Mouse (Mus musculus): ENCODE data around the gene Pemt. TPM values are rescaled to one million over a fixed set of nuclear protein-coding genes. Genes with fewer than 3 reads are reported as not detected.

The Pemt gene
- polyA plus RNA-seq, 1 experiment = 5.8 TPM

DNA sequence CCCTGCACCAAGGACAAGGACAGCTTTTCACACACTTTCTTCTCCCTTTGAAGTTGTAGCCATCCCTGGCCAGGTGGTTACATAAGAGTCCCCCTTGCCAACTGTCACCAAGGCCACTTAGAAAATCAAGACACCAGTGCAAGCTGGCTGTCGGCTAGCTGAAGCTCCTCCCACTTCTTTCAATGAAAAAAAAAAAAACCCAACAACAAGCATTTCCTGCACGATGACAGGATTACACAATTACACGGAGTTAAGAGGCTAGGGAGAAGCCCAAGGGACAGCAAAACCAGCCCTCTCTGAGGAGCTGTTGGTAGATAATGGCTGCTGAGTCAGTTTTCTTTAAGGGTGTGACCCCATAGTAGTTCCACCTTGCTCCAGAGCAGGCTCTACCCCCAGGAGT, 104.9 kb downstream of the Pemt start:
- no peaks in the 10 kb centered on the region for H3K4me1 ChIP-seq (ENCODE audit: control insufficient read depth, insufficient read depth, low read length)
- no peak for TF ChIP-seq CTCF (IDR thresholded peaks at IDR 0.05; ENCODE audit: borderline replicate concordance, insufficient read depth, low read length)
- no peak overlapping the region for H3K27ac ChIP-seq (ENCODE audit: insufficient read depth, low read length)
- H3K4me3 ChIP-seq (ENCODE audit: insufficient read depth, low read length) = no peak overlapping the region

DNA sequence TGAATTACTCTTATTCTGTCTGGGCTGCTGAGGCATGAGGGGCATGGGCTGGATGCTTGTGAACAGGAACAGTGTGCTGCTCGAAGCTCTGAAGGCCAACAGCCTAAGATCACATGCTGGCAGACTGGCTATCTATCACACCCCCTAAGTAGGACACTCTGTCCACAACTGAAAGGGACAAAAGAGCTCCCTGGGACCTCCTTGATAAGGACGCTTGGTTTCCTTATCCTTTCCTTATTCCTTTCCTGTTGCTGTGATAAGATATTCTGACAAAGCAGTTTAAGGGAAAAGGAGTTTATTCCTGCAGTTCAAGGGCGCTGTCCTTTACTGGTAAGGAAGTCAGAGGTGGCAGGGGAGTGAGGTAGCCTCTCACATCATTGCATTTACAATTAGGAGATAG, 105.6 kb downstream of the Pemt start:
- TF ChIP-seq CTCF (IDR thresholded peaks at IDR 0.05; ENCODE audit: borderline replicate concordance, insufficient read depth, low read length) (no peak), POLR2A (IDR thresholded peaks at IDR 0.05; ENCODE audit: low read depth, low read length) (no peak)
- Histone ChIP-seq H3K4me3 (ENCODE audit: insufficient read depth, low read length) (no peak overlapping the region), H3K4me1 (ENCODE audit: control insufficient read depth, insufficient read depth, low read length) (no peaks in the 10 kb centered on the region), H3K27ac (ENCODE audit: insufficient read depth, low read length) (no peak overlapping the region)

DNA sequence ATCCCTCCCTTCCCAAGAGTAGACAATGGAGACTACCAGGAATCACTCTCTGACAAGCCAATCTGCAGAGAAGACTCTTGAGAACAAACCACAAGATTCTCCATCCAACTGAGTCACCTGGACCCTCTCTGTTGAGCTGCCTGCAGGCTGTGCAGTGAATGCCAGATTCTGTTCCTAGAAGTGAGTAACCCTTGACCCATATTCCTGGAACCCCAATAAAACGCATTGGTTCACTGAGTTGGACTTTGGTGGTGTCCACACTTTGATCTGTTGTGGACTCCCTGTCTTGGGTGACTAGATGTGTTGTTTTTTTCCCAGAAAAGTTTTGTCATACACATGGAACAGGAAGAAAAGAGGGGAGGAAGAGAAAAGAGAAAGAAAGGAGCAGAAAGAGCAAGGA, 106.5 kb downstream of the Pemt start:
- H3K27ac ChIP-seq (ENCODE audit: insufficient read depth, low read length) = no peak overlapping the region
- TF ChIP-seq POLR2A (IDR thresholded peaks at IDR 0.05; ENCODE audit: low read depth, low read length) = no peak
- no peak for TF ChIP-seq CTCF (IDR thresholded peaks at IDR 0.05; ENCODE audit: borderline replicate concordance, insufficient read depth, low read length)

DNA sequence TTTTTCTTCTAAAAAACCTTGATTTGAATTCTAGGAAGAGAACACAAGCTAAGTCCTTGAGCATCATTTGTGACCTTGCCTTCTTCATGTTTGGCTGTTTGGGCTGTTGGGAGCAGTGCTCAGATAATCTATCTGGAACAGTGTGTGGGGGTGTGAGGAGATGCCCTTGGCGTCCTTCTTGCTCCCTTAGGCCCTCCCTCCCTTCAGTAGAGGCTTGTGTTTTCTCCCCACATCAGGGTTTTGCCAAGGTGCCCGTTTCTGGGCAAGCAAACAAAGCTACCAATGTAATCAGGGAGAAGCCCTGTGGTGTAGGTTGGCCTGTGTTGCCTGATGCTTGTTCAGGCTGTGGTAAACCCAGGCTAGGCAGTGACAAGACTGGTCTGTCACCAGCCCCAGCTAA, 108.7 kb downstream of the Pemt start:
- H3K4me1 ChIP-seq (ENCODE audit: control insufficient read depth, insufficient read depth, low read length) = no peaks in the 10 kb centered on the region
- TF ChIP-seq POLR2A (IDR thresholded peaks at IDR 0.05; ENCODE audit: low read depth, low read length) (no peak), CTCF (IDR thresholded peaks at IDR 0.05; ENCODE audit: borderline replicate concordance, insufficient read depth, low read length) (no peak)
- no peak overlapping the region for H3K4me3 ChIP-seq (ENCODE audit: insufficient read depth, low read length)

More for the DNA sequence above, 106.5 kb downstream of the Pemt start:
- H3K4me3 ChIP-seq (ENCODE audit: insufficient read depth, low read length) = no peak overlapping the region
- H3K4me1 ChIP-seq (ENCODE audit: control insufficient read depth, insufficient read depth, low read length) = no peaks in the 10 kb centered on the region

DNA sequence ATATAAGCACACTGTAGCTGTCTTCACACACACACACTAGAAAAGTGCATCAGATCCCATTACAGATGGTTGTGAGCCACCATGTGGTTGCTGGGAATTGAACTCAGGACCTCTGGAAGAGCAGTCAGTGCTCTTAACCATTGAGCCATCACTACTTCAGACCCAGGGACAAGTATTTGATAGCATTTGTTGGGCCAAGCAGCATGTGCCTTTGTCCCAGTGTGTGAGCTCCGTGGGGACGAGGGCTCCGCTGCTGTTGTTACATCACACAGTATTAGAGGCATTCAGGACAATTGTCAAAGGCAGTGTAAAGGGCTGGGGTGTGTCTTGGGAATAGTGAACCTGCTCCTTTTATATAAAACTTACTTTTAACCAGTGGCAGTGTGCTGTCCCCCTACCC, 109.3 kb downstream of the Pemt start:
- no peaks in the 10 kb centered on the region for H3K4me1 ChIP-seq (ENCODE audit: control insufficient read depth, insufficient read depth, low read length)
- H3K4me3 ChIP-seq (ENCODE audit: insufficient read depth, low read length) = no peak overlapping the region
- H3K27ac ChIP-seq (ENCODE audit: insufficient read depth, low read length) = no peak overlapping the region
- no peak for TF ChIP-seq CTCF (IDR thresholded peaks at IDR 0.05; ENCODE audit: borderline replicate concordance, insufficient read depth, low read length)
- TF ChIP-seq POLR2A (IDR thresholded peaks at IDR 0.05; ENCODE audit: low read depth, low read length) = no peak

More for the DNA sequence above, 108.7 kb downstream of the Pemt start:
- H3K27ac ChIP-seq (ENCODE audit: insufficient read depth, low read length) = no peak overlapping the region

DNA sequence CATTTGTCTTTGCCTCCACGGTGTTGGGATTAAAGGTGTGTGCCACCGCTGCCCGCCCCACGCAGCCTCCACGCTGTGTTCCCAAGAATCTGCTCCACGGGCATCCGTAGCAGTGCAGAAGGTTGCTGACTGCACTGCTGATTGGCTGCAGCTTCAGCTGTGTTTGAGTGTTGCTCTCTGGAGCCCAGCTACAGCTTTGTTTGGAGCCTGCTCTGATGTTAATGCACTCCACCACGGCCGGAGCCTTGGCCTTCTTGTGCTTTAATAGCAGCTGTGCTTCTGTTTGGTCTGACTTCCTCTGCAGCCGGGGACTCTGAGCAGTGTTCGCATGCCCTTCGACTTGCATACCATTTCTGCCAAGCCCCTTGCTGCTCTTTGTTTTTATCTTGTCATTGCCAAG, 112.3 kb downstream of the Pemt start:
- no peak for TF ChIP-seq CTCF (IDR thresholded peaks at IDR 0.05; ENCODE audit: borderline replicate concordance, insufficient read depth, low read length)
- TF ChIP-seq POLR2A (IDR thresholded peaks at IDR 0.05; ENCODE audit: low read depth, low read length) = no peak
- Histone ChIP-seq H3K4me3 (ENCODE audit: insufficient read depth, low read length) (no peak overlapping the region), H3K4me1 (ENCODE audit: control insufficient read depth, insufficient read depth, low read length) (no peaks in the 10 kb centered on the region), H3K27ac (ENCODE audit: insufficient read depth, low read length) (no peak overlapping the region)

DNA sequence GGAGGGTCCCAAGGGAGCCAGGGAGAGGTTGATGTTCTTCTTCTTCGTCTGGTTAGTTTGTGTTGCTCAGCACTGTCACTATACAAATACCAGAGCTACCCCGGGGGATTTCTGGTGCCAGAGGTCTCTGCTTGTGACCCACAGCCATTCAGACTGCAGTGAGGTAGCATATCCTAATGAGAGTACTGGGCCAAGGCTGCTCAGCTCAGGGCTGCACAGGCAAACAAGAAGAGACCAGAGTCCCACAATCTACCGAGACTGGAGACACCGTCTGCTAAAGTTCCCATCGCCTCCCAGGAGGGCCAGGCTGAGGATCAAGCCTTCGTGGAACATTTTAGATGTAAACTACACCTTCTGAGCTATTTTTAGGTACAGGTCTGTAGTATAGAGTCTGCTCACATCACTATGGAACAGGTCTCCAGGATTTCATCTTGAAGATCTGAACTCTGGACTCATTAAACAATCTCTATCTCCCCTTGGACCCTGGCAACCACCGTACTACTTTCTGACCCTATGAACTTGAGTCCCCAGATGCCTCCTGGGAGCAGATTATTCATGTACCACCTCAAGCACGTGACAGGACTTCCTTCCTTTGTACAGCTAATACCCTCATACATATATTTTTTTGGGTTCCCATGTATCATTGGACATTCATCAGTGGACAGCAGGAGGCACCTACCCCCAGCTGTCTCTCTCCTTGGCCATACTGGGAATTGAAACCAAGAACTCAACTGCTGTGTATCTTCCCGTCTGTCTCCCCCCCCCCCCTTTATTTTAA, 113.5 kb downstream of the Pemt start:
- Histone ChIP-seq H3K27ac (ENCODE audit: insufficient read depth, low read length) (no peak overlapping the region), H3K4me3 (ENCODE audit: insufficient read depth, low read length) (no peak overlapping the region), H3K4me1 (ENCODE audit: control insufficient read depth, insufficient read depth, low read length) (no peaks in the 10 kb centered on the region)
- no peak for TF ChIP-seq CTCF (IDR thresholded peaks at IDR 0.05; ENCODE audit: borderline replicate concordance, insufficient read depth, low read length)
- no peak for TF ChIP-seq POLR2A (IDR thresholded peaks at IDR 0.05; ENCODE audit: low read depth, low read length)

DNA sequence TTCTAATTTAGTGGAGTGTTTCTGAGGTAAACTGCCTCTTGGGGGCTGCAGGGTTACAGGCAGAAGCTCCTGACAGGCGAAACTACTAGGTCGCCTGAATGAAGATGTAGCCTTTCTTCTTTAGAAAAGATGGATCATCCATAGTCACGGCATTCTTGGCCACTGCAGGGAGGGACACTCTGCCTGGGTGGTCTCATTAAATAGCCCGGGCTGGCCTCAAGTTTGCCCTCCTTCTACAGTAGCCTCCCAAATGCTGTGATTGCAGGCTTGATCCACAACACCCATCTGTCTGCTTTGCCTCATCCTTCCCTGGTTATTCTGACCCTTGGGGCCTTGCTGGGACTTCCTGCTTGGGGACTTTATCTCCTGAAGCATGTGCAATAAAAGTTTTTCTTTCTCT, 116.3 kb downstream of the Pemt start:
- TF ChIP-seq CTCF (IDR thresholded peaks at IDR 0.05; ENCODE audit: borderline replicate concordance, insufficient read depth, low read length) (no peak), POLR2A (IDR thresholded peaks at IDR 0.05; ENCODE audit: low read depth, low read length) (no peak)
- no peak overlapping the region for H3K27ac ChIP-seq (ENCODE audit: insufficient read depth, low read length)
- no peaks in the 10 kb centered on the region for H3K4me1 ChIP-seq (ENCODE audit: control insufficient read depth, insufficient read depth, low read length)
- no peak overlapping the region for H3K4me3 ChIP-seq (ENCODE audit: insufficient read depth, low read length)

DNA sequence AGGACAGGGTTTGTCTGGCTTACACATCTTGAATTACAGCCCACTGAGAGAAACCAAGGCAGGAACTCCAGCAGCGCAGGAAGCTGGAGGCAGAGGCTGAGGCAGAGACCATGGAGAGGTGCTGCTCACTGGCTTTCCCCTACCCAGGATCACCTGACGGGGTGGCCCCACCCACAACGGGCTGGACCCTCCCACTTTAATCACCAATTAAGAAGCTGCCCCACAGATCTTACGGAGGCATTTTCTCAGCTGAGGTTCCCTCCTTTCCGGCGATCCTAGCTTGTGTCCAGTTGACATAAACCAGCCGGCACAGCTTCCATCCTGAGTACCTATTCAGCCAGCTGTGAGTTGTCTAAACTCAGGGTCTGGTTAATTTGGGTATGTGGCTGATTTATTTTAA, 125.0 kb downstream of the Pemt start:
- Histone ChIP-seq H3K4me3 (ENCODE audit: insufficient read depth, low read length) (no peak overlapping the region), H3K27ac (ENCODE audit: insufficient read depth, low read length) (no peak overlapping the region), H3K4me1 (ENCODE audit: control insufficient read depth, insufficient read depth, low read length) (no peaks in the 10 kb centered on the region)
- no peak for TF ChIP-seq POLR2A (IDR thresholded peaks at IDR 0.05; ENCODE audit: low read depth, low read length)
- no peak for TF ChIP-seq CTCF (IDR thresholded peaks at IDR 0.05; ENCODE audit: borderline replicate concordance, insufficient read depth, low read length)

Other genes with a start within 250 kb of the Pemt start
- 18.4 and 21.4 TPM in 2 replicates for gene Flcn, start 236.5 kb downstream of the Pemt start, polyA plus RNA-seq (2011; ENCODE audit: insufficient read length, low read depth, missing spikeins)
- gene Nt5m, start 207.0 kb downstream of the Pemt start, polyA plus RNA-seq (2011; ENCODE audit: insufficient read length, low read depth, missing spikeins) = 13.1 and 15.3 TPM in 2 replicates
- 118 and 141 TPM in 2 replicates for gene Cops3, start 206.7 kb downstream of the Pemt start, polyA plus RNA-seq (2011; ENCODE audit: insufficient read length, low read depth, missing spikeins)
- 15.0 and 18.1 TPM in 2 replicates for gene Med9, start 98.3 kb downstream of the Pemt start, polyA plus RNA-seq (2011; ENCODE audit: insufficient read length, low read depth, missing spikeins)
- not detected in 2 replicates for gene Rasd1, start 81.5 kb downstream of the Pemt start, polyA plus RNA-seq (2011; ENCODE audit: insufficient read length, low read depth, missing spikeins)
- 25.9 and 29.1 TPM in 2 replicates for gene Rai1, start 58.5 kb upstream of the Pemt start, polyA plus RNA-seq (2011; ENCODE audit: insufficient read length, low read depth, missing spikeins)
- gene Srebf1, start 176.1 kb upstream of the Pemt start, polyA plus RNA-seq (2011; ENCODE audit: insufficient read length, low read depth, missing spikeins) = 54.1 and 57.3 TPM in 2 replicates